Mouse (Mus musculus) gastrocnemius, adult 18-20 months (tissue): ENCODE data around the gene Frmd6. TPM values are rescaled to one million over a fixed set of nuclear protein-coding genes. Genes with fewer than 3 reads are reported as not detected.

Experiments used
- DNase-seq: peaks from one replicate; pipeline ENCODE4 v3.0.0; 2021; ENCODE audit warnings: low spot score
- total RNA-seq, 2 experiments: library from RNA; stranded (reverse); gene quantifications; 2 replicates each; pipeline ENCODE4 v1.2.3; 2021

The Frmd6 gene
- total RNA-seq, 2 experiments from 2014 or later = 10.2 to 18.8 TPM

DNA sequence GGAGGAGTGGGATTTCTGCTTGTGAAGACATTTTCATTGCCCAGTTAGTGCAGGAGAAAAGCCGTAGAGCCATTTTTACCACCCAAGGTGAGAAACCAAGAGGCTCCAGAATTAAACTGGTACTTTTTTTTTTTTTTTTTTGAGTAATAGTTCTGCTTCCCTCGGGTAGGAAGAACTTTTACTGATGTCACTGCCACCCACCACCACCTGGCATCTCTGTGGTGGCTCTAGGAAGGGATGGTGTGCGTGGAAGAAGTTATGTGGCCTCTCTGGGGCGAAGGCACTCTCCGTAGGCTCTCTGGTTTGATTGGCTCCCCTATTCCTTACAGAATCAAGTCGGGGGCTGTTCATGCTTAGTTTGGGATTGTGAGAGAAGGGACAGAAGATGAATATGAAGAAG, 17.3 kb upstream of the Frmd6 start:
- no peak for DNase-seq

DNA sequence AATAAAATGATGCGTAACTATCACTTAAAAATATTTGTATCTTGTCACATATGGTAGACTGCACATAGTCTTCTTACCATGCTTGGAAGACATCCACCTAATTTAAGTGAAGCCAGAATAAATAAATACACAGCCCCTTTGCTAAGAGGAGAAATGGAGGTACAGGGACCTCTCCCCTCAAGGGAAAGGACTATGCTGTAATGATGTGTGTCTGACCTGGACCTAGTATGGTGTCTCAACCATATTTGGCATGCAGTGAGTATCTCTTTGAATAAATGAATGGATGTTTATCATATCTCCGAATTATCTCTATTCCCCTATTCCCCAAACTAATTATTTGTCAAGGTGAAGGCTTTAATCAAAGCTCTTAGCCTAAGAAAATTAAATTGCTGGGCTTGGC, 15.4 kb upstream of the Frmd6 start:
- no peak for DNase-seq

DNA sequence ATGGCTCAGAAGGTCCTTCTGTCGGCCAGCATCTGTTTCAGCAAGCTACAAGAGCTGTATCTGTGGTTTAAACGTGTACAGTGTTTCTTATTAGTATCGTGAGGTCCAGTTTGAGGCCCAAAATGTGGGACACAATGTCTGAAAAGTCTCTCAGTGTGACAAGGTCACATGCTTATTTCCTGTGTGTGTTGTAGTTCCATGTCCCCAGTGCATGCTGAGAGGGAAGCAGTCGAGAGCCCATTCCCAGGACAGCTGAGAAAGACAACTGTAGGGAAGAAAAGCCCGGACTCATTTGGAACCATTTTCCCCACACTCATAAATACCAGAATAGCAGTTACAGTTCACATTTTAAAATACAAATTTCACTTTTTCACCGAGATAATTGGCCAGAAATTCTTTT, 13.5 kb upstream of the Frmd6 start:
- no peak for DNase-seq

DNA sequence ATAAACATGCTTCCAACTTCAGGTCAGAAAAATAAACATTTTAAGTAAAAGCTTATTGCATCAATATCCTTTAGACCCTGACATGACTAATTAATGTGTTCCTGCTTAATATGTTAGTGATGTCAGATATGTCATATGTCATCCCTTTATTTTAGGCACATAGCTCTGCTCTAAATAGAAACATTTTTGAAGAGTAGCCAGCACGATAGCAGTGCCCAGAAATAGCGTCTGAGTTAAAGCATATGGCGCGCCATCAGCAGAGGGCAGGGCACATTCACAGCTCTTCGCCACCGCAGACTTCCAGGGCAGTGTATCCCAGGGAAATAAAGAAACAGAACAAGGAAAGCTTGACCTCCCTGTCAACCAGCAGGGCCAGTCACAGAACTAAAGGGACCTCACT, 13.1 kb upstream of the Frmd6 start:
- DNase-seq = peak; percentile 80

DNA sequence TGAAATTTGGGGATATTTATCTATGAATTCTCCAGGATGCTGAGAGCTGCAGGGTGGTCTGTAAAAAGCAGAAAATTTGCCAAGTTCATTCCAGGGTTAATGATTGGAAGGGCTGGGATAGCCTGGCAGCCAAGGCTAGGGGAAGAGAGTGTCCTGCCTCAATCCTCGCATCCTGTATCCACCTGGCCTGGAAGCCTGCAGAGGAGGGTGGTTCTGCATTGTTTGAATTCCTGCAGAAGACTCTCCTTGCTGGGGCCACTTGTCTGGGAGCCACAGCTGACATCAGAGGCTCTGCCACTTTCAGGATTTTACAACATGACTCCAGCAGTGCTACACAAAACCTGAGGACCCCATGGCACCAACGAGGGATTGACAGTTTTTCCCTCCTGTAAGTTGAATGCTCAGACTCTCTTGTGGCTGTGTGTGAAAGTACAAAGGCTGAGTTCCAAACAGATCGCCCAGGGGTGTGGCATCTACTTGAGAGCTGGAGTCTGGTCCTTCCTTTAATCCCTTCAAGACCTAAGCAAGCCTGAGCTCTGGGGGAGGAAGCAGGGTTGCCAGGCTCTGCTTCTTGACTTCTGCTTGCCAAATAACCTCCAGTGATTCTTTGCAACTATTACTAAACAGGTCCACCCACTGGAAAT, 12.4 kb upstream of the Frmd6 start:
- no peak for DNase-seq

DNA sequence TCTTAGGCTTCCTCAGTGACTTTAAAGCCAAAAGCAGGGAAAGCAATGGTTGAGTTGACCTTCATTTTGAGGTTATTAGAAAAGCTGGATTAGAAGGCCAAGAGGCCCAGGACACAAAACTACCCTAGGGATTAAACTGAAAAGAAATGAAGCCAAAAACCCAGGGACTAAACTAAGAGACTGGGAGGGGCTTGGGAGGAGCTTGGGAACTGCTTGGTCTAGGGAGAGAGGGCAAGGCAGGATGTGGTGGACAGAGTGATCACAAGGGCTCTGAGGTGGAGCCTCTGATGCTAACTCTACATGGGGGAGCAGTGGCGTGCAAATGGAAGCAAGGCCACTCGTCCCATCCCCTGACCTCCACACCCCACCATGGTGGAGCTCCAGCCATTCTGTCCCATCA, 8.6 kb upstream of the Frmd6 start:
- no peak for DNase-seq

DNA sequence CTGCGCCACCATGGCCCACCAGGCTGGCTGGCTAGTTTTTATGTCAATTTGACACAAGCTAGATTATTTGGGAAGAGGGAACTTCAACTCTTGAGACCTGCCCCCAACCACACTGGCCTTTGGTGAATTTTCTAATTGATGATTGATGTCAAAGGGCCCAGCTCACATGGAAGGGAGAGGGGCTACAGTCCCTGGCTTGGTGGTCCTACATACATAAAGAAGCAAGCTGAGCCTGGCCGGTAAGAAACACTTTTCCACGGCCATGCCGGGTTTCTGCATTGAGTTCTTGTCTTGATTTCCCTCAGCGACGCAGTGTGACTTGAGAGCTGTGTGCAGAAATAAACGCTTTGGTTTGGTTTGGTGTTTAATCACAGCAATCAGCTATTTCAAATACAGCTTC, 1.3 kb upstream of the Frmd6 start:
- no peak for DNase-seq

DNA sequence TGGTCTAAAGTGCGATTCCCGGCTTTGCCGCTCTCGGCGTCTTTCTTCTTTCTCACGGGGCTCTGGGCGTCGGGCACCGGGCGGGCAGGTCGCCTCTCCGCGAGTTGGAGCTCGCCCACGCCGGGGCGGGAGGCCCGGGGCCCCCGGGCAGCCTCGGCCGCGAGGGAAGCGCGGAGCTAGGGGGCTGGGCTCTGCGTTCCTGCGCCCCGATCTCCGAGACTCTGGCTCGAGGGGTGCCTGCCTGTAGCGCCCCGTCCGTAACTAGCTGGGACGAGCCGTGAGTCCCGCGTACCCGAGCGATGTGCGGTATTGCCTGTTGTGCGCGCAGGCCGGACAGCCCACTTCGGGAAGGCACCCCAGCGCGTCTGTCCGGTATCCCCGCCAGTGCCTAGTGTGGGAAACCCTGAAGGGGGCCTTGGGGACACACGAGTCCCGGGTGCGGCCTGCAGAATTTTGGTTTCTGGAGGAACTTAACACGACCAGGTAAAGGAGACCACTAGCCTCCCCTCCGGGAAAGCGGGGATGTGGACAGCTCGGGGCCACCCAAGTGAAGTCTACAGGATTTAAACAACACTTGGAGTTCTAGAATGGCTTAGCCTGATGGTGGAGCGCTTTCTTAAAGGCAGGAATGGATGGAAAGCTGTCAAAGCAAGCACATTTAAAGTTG, 470 bp downstream of the Frmd6 start:
- peak; percentile 59 for DNase-seq

DNA sequence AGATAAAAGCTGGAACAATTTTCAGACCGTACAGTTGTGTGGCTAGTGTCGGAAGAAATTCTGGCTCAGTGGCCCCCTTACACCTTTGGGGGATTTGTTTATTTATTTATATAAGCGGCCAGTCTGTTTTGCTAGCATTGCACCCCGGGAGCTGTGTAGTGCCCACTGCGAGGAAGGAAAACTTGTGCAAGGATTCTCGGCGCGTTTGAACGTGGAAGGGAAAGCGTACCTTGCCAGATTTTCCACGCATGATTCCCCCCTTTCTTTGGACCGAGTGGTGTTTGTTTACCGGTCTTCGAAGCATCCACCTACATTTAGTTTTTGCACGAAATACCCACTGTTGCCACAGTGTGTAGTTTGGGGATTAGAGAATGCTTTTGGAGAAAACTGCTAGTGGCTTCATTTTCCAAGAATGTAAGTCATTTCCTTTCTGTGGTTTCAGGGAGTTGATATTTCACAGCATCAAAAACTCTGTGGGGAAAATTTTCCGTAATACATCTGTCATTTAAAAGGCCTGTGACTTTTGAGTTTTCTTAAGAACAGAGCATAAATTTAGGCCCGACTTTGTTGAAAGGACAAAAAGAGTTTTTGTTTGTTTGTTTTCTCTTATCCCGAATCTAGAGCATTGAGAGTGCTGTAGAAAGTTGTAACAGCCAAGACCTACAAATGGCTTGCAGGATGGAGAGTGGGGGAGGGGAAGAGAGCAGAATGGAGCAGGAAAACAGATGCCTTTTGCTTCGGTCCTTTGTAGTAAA, 1.2 kb downstream of the Frmd6 start:
- DNase-seq = no peak

DNA sequence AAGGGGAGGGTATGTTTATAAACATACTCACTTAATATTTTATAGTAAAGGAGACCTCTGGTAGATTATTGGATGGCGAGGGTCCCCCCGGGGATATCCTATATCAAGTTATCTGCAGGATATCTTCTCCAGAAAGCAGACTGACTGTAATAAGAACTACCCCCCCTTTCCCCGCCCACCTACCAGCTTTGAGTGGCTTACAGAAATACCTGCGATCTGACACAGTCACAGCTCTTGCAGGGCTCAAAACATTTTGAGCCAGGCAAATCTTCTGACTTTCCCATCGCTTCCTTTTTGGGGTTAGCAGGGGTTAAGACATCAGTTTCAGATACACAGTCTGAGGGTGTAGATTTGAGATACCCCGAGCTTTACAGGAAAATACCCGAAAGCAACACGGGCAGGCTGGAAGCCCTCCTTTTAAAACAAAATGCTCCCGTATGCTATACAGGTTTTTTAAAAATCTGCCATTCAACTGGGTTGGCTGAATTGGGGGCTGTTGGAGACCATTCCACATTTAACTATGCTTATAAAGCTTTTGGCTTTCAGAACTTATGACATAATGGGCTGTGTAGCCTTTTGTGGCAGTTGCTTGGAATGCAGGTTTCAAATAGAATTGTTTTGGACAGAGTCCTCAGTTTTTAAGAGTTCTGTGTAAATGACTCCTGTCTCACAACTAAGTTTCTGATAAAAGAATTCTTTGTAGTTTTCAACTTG, 2.0 kb downstream of the Frmd6 start:
- no peak for DNase-seq

DNA sequence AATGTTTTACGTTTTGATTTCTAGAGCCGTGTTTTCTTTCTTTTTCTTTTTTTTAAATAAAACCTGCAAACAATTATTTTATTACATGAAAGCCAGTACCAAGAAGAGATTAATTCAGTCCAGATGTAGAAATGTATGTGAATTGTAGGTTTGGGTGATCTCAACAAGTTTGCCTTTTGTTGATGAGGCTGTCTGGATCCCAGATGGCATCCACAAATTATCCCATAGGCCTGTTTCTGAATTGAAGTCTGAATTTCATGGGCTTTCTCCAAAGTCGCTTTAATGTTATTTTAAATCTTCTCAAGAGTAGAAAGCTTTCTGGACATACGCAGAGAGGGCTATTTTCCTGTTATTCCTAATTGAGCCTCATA, 2.6 kb downstream of the Frmd6 start:
- DNase-seq = no peak

DNA sequence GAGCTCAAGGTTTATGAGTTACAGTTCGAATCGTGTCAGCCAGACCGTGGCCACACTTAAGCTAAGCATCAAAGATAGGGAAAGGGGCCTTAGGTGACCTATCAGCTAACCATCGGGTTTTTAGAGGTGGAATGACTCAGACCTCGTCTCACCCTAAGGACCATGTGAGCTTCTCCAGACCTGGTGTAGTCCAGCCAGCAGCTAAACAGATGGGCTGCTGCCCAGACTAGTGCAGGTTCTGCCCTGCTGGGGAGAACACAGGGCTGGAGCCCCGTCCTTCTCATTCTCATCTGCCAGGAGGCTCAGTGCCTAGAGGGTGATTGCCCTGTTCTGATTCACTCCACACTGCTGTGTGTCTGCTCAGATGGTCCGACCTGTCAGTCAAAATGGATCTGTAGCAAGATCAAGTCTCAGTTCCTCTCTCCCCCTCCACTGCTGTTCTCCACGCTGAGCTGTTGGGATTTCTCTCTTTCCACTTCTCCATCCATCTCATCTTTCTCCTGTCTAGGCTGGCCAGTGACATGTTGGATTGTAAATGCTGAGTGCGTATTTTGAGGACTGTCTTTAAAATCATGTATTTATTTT, 5.8 kb downstream of the Frmd6 start:
- no peak for DNase-seq

DNA sequence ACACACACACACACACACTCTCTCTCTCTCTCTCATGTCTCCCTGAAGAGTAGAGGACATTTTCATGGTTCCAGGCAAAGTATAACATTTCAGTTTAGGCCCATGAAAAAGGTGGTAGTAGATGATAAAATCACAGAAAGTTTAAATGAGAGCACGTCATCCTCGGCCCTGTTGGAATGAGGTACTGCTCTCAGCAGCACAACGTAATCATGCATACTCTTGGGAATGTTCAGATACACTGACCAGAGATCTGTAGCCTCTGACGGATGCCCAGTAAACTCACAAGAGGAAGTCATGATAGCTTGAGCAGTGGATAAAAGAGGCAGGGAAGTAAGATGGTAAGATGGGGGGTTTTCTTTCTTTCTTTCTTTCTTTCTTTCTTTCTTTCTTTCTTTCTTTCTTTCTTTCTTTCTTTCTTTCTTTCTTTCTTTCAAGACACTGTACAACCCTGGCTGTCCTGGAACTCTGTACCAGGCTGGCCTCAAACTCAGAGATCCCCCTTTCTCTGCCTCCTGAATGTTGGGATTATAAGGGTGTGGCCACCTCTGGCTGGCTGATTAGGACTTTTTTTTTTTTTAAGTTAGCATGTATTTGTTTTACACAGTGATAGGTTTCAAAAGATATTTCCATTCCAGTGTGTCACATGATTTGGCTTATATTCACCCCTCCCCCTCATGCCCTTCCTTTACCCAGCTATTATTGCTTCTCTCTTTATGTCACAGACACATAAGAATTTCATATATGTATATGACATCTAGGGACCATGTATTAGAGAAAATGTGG, 7.1 kb downstream of the Frmd6 start:
- DNase-seq = no peak

DNA sequence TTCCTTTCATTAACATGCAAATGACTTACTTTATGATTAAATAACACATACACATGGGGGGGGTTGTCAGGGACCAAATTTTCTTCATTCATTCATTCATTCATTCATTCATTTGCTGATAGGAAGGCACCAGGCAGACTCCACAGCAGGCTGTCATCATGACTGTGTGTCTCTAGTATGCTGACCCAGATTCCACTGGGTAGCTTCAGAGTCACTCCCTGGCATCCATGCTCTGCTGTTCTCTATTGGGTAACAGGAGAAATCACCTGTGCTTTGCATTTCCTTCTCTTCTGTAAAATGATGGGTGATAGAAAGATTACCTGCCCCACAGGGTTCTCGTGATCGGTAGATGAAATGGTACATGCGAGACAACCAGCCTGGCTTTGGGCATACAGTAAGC, 7.7 kb downstream of the Frmd6 start:
- DNase-seq = no peak

DNA sequence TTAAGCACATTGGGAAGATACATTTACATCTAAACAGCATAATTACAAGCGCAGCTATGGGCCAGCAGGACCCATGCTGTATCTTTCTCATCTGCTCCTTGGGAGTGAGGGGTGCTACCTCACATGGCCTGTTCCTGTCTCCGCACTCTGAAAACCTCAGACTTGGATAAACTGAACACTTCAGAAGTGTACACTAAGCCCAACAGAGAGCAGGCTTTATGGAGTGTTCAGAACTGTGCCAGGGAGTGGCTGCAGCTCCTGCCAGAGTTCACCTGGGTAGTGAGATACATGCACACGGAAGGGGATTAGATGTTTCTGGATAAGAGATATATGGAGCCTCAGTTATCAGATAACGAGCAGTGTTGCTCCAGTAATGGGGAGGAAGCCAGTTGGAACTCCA, 8.7 kb downstream of the Frmd6 start:
- DNase-seq = no peak

DNA sequence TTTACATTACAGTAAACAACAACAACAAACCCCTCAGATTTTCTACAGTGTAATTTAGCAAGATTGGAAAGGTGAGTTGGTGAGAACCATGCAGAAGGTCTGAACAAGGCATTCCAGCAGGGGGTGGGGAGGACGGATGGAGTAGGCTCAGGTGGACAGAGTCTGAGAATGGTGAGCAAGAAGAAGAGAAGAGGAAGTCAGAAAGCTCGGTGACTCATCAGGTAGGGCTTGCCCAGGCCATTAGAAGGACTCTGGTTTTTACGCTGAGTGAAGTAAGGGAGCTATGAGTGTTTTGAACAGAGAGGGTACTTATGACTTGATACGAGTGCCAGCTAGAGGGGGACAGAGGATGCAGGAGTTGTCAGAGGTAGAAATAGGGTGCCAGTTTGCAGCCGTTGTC, 9.7 kb downstream of the Frmd6 start:
- no peak for DNase-seq

DNA sequence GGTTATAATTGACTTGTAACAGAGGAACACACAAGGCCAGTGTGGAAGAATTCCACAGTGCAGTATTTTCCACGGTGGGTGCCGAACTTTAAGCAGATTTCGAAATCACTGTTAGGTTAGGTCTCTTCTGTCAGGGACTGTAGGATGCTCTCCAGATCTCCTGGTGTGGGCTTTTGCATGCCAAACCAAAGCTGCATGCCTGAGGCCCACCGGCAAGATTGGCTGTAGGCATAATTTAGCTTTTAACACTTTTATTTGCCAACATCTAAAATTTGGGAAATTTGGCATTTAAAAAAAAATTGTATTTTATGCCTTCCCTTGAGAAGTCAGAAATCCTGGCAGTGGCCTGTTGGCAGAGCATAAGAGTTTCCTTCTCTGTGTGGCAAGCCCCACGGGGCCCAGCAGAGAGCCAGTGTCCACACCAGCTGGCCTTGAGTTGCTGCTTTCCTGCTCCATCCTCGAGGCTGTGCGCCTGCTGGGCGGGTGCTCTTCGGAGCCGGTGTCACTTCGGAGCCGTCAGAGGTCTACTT, 12.5 kb downstream of the Frmd6 start:
- DNase-seq = peak; percentile 51

DNA sequence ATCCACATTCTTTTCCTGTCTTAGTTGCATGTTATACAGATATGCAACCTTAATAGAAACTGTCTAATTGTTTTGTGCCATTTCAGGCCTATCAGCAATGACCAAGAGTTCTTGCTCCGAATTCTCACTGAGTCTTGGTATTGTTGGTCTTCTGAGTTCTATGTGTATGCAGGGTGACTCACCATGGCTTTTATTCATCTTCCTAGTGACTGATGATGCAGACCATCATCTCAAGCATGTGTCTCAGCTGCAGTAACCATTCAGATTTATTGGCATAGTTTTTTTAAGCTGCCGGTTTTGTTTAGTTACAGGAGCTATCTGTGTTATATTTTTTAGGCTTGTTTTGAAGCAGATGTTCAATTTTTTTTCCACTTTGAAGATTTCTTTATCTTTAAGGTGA, 20.1 kb downstream of the Frmd6 start:
- no peak for DNase-seq

DNA sequence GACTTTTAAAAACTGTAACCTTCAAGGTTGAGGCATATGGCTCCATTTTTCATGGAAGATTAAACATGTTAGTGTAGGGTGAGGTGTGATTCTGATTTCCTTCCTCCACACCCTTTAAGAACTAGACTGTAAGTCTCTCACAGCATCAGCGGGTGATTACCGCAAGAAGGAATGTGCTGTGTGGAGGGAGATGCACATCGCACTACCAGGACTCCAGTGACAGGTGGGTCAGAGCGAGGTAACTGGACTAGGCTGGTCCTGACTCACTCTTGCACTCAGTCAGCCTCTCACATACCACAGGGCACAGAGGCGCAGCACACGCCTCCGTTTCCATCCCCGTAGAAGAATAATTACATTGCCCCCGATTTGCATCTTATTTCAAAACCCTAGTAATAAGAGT, 23.7 kb downstream of the Frmd6 start:
- no peak for DNase-seq

DNA sequence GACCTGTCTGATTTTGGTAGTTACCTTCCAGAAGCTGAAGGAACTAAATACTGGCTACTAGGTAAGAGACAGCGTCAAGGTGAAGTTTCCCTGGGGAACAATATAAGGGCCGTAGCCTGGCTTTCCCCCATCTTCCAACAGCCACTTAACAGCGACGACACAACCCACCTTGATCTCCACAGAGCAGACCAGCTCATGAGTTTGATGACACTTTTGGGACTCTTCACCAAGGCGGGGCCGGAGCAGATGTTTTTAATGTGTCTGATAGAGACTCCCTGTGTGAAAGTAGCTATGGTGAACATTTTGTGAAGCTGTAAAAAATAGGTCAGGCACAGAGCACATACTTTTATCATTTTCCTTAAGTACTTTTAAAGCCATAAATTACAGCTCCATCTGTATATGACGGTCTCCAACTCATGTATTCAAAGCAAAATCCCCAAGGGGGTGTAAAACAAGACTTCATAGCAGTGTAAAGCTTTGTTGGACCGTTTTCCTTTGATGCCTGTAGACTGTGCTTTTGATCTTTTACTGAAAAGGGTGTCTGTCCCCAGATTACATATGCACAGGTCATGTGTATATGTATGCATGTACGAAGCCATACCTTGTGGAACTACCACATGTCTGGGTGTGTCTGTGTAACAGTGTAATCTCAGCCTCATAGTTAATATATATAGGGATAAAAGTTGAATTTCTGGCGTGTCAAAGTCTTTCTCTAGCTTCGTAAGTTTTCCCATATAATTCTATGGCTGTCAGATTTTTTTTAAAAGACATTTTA, 24.4 kb downstream of the Frmd6 start:
- DNase-seq = no peak
